Mouse (Mus musculus): Measurements from ENCODE around the gene Eps8l2. TPM values are rescaled to one million over a fixed set of nuclear protein-coding genes. Genes with fewer than 3 reads are reported as not detected.

Gene Eps8l2
- polyA plus RNA-seq (2014; fragmentation: Nextera tagmentation; extraction: Ambion mirVana): 12.0 and 13.6 TPM in 2 replicates

GRCm38 (mm10) chr7:141338576-141339131, at the start of gene Eps8l2:
Gene Eps8l2, plus strand, starts transcription at chr7:141338880.
- DNase-seq (ENCODE audit: low spot score): peak; percentile 70
- Histone ChIP-seq H3K4me2 (ENCODE audit: low read depth, low read length) (peak within 1 kb of the TSS; percentile 52), H3K4me3 (ENCODE audit: low read depth, low read length) (peak within 1 kb of the TSS; percentile 33), H3K9me3 (ENCODE audit: control insufficient read depth, low read length) (no peaks in the 10 kb centered on the region), H3K9ac (ENCODE audit: low read depth, low read length) (peak within 1 kb of the TSS; percentile 58), H3K36me3 (ENCODE audit: control insufficient read depth, insufficient read depth, low read length) (peaks cover 12% of the 10 kb centered on the region; the same call in 1 of the 2 replicates), H3K27me3 (replicated peaks; ENCODE audit: control insufficient read depth, insufficient read depth, low read length) (no peaks in the 10 kb centered on the region; the same call in 1 of the 2 replicates), H3K4me1 (ENCODE audit: control insufficient read depth, insufficient read depth, low read length) (peaks cover 6% of the 10 kb centered on the region; the same call in 1 of the 2 replicates), H3K27ac (replicated peaks; ENCODE audit: low read depth, low read length) (no peak within 1 kb of the TSS)
- peak; percentile 89 for ATAC-seq (ENCODE audit: low read depth)
- WGBS: 5% methylated on average over 18 of the region's 23 CpGs

DNA sequence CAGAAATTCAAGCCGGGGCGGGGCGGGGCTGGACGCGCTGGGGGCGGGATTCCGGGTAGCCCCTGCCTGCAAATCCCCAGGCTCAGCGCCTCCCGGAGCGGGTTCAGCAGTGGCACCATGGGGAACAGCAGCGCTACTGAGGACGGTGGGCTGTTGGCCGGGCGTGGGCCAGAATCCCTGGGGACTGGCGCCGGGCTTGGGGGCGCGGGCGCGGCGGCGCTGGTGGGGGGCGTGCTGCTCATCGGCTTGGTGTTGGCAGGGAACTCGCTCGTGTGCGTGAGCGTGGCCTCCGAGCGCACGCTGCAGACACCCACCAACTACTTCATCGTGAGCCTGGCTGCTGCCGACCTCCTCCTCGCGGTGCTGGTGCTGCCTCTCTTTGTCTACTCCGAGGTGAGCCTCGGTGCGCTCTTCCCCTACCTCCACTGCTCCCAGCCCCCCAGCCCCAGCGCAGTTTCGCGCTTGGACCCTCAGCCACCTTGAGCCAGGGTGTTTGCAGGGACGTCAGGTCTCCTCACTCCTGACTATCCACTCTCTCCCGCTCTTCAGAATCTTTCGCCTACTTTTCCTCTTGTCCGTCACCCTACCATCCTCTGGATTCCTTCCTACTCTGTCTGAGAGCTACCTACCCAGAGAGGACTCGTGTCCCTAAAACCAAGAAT, 46.6 kb upstream of the Eps8l2 start, which contains the start of gene Drd4:
Gene Drd4, plus strand, starts transcription at position 86 of the 662 bp plus-strand sequence.
- ATAC-seq (ENCODE audit: low read depth): peak; percentile 89
- Histone ChIP-seq H3K9me3 (ENCODE audit: control insufficient read depth, low read length) (no peaks in the 10 kb centered on the region), H3K27ac (replicated peaks; ENCODE audit: low read depth, low read length) (no peak within 1 kb of the TSS), H3K4me2 (ENCODE audit: low read depth, low read length) (peak within 1 kb of the TSS; percentile 95), H3K4me1 (ENCODE audit: control insufficient read depth, insufficient read depth, low read length) (peaks cover 10% of the 10 kb centered on the region; the same call in 1 of the 2 replicates), H3K36me3 (ENCODE audit: control insufficient read depth, insufficient read depth, low read length) (0 out of 2 replicates have a peak, but pooled peaks cover 3% of the 10 kb centered on the region), H3K4me3 (ENCODE audit: low read depth, low read length) (peak within 1 kb of the TSS; percentile 53), H3K9ac (ENCODE audit: low read depth, low read length) (peak within 1 kb of the TSS; percentile 61), H3K27me3 (replicated peaks; ENCODE audit: control insufficient read depth, insufficient read depth, low read length) (peaks cover 54% of the 10 kb centered on the region)
- DNase-seq (ENCODE audit: low spot score): peak; percentile 68
- WGBS: 5% methylated on average over 13 of the region's 46 CpGs

GRCm38 (mm10) chr7:141292583-141293388, 45.9 kb upstream of the Eps8l2 start:
- WGBS: 38% methylated on average over 14 of the region's 15 CpGs
- Histone ChIP-seq H3K36me3 (ENCODE audit: control insufficient read depth, insufficient read depth, low read length) (0 out of 2 replicates have a peak, but pooled peaks cover 8% of the 10 kb centered on the region), H3K4me2 (ENCODE audit: low read depth, low read length) (peak overlapping the region; percentile 95)

GRCm38 (mm10) chr7:141293852-141294471, 44.7 kb upstream of the Eps8l2 start:
- Histone ChIP-seq H3K36me3 (ENCODE audit: control insufficient read depth, insufficient read depth, low read length) (0 out of 2 replicates have a peak, but pooled peaks cover 9% of the 10 kb centered on the region), H3K4me3 (ENCODE audit: low read depth, low read length) (peak overlapping the region; percentile 37), H3K27me3 (replicated peaks; ENCODE audit: control insufficient read depth, insufficient read depth, low read length) (peaks cover 54% of the 10 kb centered on the region), H3K4me1 (ENCODE audit: control insufficient read depth, insufficient read depth, low read length) (peaks cover 10% of the 10 kb centered on the region; the same call in 1 of the 2 replicates), H3K27ac (replicated peaks; ENCODE audit: low read depth, low read length) (no peak overlapping the region), H3K4me2 (ENCODE audit: low read depth, low read length) (peak overlapping the region; percentile 79), H3K9ac (ENCODE audit: low read depth, low read length) (peak overlapping the region; percentile 62), H3K9me3 (ENCODE audit: control insufficient read depth, low read length) (no peaks in the 10 kb centered on the region)
- ATAC-seq (ENCODE audit: low read depth) (no peak), DNase-seq (ENCODE audit: low spot score) (peak; percentile 26)
- 2% methylated on average over 35 of the region's 53 CpGs for WGBS

More at GRCm38 (mm10) chr7:141292583-141293388, 45.9 kb upstream of the Eps8l2 start:
- Histone ChIP-seq H3K4me3 (ENCODE audit: low read depth, low read length) (peak overlapping the region; percentile 53), H3K9me3 (ENCODE audit: control insufficient read depth, low read length) (no peaks in the 10 kb centered on the region), H3K4me1 (ENCODE audit: control insufficient read depth, insufficient read depth, low read length) (peaks cover 10% of the 10 kb centered on the region; the same call in 1 of the 2 replicates), H3K27ac (replicated peaks; ENCODE audit: low read depth, low read length) (no peak overlapping the region), H3K27me3 (replicated peaks; ENCODE audit: control insufficient read depth, insufficient read depth, low read length) (peaks cover 54% of the 10 kb centered on the region), H3K9ac (ENCODE audit: low read depth, low read length) (peak overlapping the region; percentile 61; the same call in 1 of the 2 replicates)
- DNase-seq (ENCODE audit: low spot score) (no peak), ATAC-seq (ENCODE audit: low read depth) (no peak)

DNA sequence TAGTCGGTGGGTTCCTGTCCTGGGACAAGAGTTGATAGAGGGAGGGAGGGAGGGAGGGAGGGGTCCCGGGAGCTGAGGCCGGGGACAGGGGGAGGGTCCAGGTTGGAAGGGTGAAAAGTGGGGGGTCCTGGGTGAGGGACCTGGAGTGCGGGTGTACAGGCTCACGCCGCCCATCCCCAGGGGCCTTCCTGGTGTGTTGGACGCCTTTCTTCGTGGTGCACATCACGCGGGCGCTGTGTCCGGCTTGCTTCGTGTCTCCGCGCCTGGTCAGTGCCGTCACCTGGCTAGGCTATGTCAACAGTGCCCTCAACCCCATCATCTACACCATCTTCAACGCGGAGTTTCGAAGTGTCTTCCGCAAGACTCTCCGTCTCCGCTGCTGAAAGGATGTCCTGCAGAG, 44.2 kb upstream of the Eps8l2 start:
- no peak for ATAC-seq (ENCODE audit: low read depth)
- DNase-seq (ENCODE audit: low spot score): no peak
- 7% methylated on average over 16 of the region's 22 CpGs for WGBS

GRCm38 (mm10) chr7:141297926-141298650, 40.6 kb upstream of the Eps8l2 start:
- 76% methylated on average over 3 of the region's 3 CpGs for WGBS
- Histone ChIP-seq H3K4me2 (ENCODE audit: low read depth, low read length) (no peak overlapping the region), H3K4me3 (ENCODE audit: low read depth, low read length) (no peak overlapping the region), H3K9me3 (ENCODE audit: control insufficient read depth, low read length) (no peaks in the 10 kb centered on the region), H3K4me1 (ENCODE audit: control insufficient read depth, insufficient read depth, low read length) (0 out of 2 replicates have a peak, but pooled peaks cover 4% of the 10 kb centered on the region), H3K27me3 (replicated peaks; ENCODE audit: control insufficient read depth, insufficient read depth, low read length) (peaks cover 32% of the 10 kb centered on the region), H3K27ac (replicated peaks; ENCODE audit: low read depth, low read length) (no peak overlapping the region), H3K36me3 (ENCODE audit: control insufficient read depth, insufficient read depth, low read length) (peaks cover 45% of the 10 kb centered on the region), H3K9ac (ENCODE audit: low read depth, low read length) (no peak overlapping the region)
- no peak for DNase-seq (ENCODE audit: low spot score)
- no peak for ATAC-seq (ENCODE audit: low read depth)

More for the DNA sequence above, 44.2 kb upstream of the Eps8l2 start:
- H3K36me3 ChIP-seq (ENCODE audit: control insufficient read depth, insufficient read depth, low read length): peaks cover 14% of the 10 kb centered on the region; the same call in 1 of the 2 replicates
- peaks cover 10% of the 10 kb centered on the region; the same call in 1 of the 2 replicates for H3K4me1 ChIP-seq (ENCODE audit: control insufficient read depth, insufficient read depth, low read length)
- H3K4me2 ChIP-seq (ENCODE audit: low read depth, low read length): peak overlapping the region; percentile 79
- peak overlapping the region; percentile 62 for H3K9ac ChIP-seq (ENCODE audit: low read depth, low read length)
- peaks cover 54% of the 10 kb centered on the region for H3K27me3 ChIP-seq (replicated peaks; ENCODE audit: control insufficient read depth, insufficient read depth, low read length)
- H3K9me3 ChIP-seq (ENCODE audit: control insufficient read depth, low read length): no peaks in the 10 kb centered on the region
- H3K4me3 ChIP-seq (ENCODE audit: low read depth, low read length): peak overlapping the region; percentile 37
- no peak overlapping the region for H3K27ac ChIP-seq (replicated peaks; ENCODE audit: low read depth, low read length)

GRCm38 (mm10) chr7:141299175-141299574, 39.5 kb upstream of the Eps8l2 start:
- Histone ChIP-seq H3K27ac (replicated peaks; ENCODE audit: low read depth, low read length) (no peak overlapping the region), H3K27me3 (replicated peaks; ENCODE audit: control insufficient read depth, insufficient read depth, low read length) (peaks cover 21% of the 10 kb centered on the region), H3K36me3 (ENCODE audit: control insufficient read depth, insufficient read depth, low read length) (peaks cover 56% of the 10 kb centered on the region), H3K4me3 (ENCODE audit: low read depth, low read length) (no peak overlapping the region), H3K9me3 (ENCODE audit: control insufficient read depth, low read length) (no peaks in the 10 kb centered on the region), H3K4me2 (ENCODE audit: low read depth, low read length) (no peak overlapping the region), H3K9ac (ENCODE audit: low read depth, low read length) (no peak overlapping the region), H3K4me1 (ENCODE audit: control insufficient read depth, insufficient read depth, low read length) (no peaks in the 10 kb centered on the region)
- WGBS: 93% methylated on average over 8 of the region's 8 CpGs
- ATAC-seq (ENCODE audit: low read depth): no peak
- no peak for DNase-seq (ENCODE audit: low spot score)

Measured in embryonic facial prominence, embryonic 14.5 days (tissue).